Mouse (Mus musculus): ENCODE data around the gene Lyrm1. TPM values are rescaled to one million over a fixed set of nuclear protein-coding genes. Genes with fewer than 3 reads are reported as not detected.

The Lyrm1 gene
- polyA plus RNA-seq, 1 experiment = not detected

DNA sequence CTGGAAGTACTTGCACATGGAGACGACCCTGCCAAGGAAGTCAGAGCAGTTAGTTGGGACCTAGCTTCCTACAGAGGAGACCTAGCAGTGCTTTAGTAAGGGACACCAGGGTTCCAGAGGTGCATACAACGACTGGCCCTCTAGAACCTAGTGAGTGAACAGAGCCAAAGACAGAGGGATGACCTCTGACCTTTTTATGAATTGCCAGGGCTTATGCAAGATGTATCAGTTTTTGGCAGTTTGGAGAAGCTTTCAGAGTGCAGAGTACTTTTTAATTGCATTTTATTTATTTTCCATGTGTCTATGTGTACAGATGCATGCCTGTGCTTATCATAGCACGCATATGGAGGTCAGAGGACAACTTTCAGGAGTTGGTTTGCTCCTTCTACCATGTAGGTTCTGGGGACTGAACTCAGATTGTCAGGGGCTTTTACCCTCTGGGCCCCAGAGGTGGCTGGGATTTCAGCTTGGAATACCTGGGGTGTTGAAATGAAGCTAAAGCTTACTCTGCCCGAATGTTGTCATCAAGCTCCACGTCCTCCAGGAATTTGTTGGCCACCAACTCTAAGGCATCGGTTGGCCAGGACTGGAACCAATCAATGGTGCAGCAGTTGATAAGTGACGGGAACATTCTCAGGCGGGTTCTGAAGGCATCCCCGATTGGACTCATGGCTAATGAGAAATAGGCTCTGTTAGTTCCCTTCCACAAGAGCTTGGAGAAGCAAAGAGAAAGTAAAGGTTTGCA, 70.2 kb downstream of the Lyrm1 start:
- no peak overlapping the region for H3K4me3 ChIP-seq (ENCODE audit: insufficient read depth, low read depth, low read length)
- no peak overlapping the region for H3K27ac ChIP-seq (ENCODE audit: insufficient read depth, low read depth, low read length)
- H3K4me1 ChIP-seq (ENCODE audit: control insufficient read depth, insufficient read depth, low read length) = no peaks in the 10 kb centered on the region
- TF ChIP-seq POLR2A (IDR thresholded peaks at IDR 0.05; ENCODE audit: insufficient read depth, low read depth, low read length) (no peak), CTCF (IDR thresholded peaks at IDR 0.05; ENCODE audit: insufficient read depth, low read depth, low read length) (no peak)
- WGBS = 88% methylated on average over 9 of the region's 9 CpGs

DNA sequence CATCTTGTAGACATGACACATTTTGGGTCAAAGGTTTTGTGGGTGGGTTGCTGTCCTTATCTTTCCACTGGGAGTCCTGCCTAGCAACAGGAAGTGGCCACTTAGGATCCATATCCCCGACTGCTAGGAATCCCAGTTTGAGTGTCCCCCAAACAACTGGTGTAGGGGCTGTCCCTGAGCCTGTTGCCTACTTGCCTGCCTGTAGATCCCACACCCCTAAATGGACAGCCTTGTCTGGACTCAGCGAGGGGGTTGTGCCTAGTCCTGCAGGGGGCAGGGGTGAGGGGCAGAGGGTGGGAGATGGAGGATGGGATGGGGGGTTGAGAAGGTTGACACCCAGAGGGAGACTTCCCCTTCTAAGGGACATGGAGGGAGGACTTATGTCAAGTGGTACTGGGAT, 73.7 kb downstream of the Lyrm1 start:
- Histone ChIP-seq H3K27ac (ENCODE audit: insufficient read depth, low read depth, low read length) (no peak overlapping the region), H3K4me3 (ENCODE audit: insufficient read depth, low read depth, low read length) (no peak overlapping the region), H3K4me1 (ENCODE audit: control insufficient read depth, insufficient read depth, low read length) (no peaks in the 10 kb centered on the region)
- WGBS = 86% methylated on average over 2 of the region's 2 CpGs
- TF ChIP-seq CTCF (IDR thresholded peaks at IDR 0.05; ENCODE audit: insufficient read depth, low read depth, low read length) (no peak), POLR2A (IDR thresholded peaks at IDR 0.05; ENCODE audit: insufficient read depth, low read depth, low read length) (no peak)

DNA sequence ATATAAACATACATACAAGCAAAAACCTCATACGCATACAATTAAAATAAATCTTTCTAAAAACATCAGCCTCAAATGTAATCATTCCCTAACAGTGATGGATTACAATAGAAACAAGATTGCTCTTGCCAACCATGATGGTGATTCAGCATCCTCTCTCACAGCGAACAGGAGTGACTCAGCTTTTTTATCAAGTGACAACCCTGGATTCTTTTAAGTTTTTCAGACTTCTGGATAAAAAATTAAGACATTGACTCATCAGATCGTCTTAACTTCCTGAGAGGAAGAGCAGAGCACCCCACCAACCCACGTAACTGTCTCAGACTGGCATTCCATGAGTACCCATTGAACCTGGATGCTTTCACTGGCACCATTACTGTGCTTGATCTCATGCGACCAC, 78.6 kb downstream of the Lyrm1 start:
- Histone ChIP-seq H3K4me3 (ENCODE audit: insufficient read depth, low read depth, low read length) (no peak overlapping the region), H3K4me1 (ENCODE audit: control insufficient read depth, insufficient read depth, low read length) (no peaks in the 10 kb centered on the region), H3K27ac (ENCODE audit: insufficient read depth, low read depth, low read length) (no peak overlapping the region)
- WGBS = 83% methylated on average over 5 of the region's 5 CpGs
- no peak for TF ChIP-seq CTCF (IDR thresholded peaks at IDR 0.05; ENCODE audit: insufficient read depth, low read depth, low read length)
- no peak for TF ChIP-seq POLR2A (IDR thresholded peaks at IDR 0.05; ENCODE audit: insufficient read depth, low read depth, low read length)

DNA sequence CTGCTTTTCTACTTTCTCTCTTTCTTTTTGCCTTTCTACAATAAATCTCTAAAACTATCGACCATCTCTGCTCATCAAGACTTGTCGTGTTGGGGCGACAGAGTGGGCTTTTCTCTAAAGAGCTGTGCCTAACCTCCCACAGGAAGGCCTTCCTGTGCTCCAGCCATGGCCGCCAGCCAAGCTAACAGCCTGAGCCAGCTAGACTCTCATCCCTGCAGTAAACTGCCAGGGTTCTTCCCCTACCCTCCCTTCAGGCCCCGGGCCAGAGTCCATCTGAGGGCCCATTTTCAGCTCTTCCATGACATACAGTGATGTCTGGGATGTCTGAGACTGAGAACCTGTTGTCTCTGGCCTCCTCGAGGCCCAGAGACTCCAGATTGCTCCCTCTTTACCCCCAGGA, 80.6 kb downstream of the Lyrm1 start:
- no peak overlapping the region for H3K4me3 ChIP-seq (ENCODE audit: insufficient read depth, low read depth, low read length)
- TF ChIP-seq CTCF (IDR thresholded peaks at IDR 0.05; ENCODE audit: insufficient read depth, low read depth, low read length) = no peak
- no peak for TF ChIP-seq POLR2A (IDR thresholded peaks at IDR 0.05; ENCODE audit: insufficient read depth, low read depth, low read length)
- no peak overlapping the region for H3K27ac ChIP-seq (ENCODE audit: insufficient read depth, low read depth, low read length)
- no peaks in the 10 kb centered on the region for H3K4me1 ChIP-seq (ENCODE audit: control insufficient read depth, insufficient read depth, low read length)
- WGBS = 82% methylated on average over 6 of the region's 6 CpGs

DNA sequence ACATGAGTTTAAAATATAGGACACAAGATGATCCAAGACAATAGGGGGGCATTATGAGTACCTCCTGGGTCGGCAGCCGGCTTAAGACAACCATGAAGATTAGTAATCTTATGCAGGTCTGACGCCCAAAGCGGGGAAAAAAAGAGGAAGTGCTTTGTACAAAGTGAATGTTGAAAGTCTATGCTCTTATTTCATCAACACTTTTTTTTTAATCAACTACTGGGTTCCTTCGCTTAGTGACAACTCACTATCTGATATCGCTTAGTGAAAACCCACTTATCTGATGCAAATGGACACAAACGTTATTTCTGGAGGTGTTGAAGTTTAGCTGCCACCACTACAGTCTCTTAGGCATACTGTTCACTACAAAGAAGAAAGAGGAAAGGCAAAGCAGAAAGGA, 81.9 kb downstream of the Lyrm1 start:
- Histone ChIP-seq H3K4me3 (ENCODE audit: insufficient read depth, low read depth, low read length) (no peak overlapping the region), H3K4me1 (ENCODE audit: control insufficient read depth, insufficient read depth, low read length) (no peaks in the 10 kb centered on the region), H3K27ac (ENCODE audit: insufficient read depth, low read depth, low read length) (no peak overlapping the region)
- TF ChIP-seq CTCF (IDR thresholded peaks at IDR 0.05; ENCODE audit: insufficient read depth, low read depth, low read length) = no peak
- no peak for TF ChIP-seq POLR2A (IDR thresholded peaks at IDR 0.05; ENCODE audit: insufficient read depth, low read depth, low read length)
- 89% methylated on average over 7 of the region's 7 CpGs for WGBS

DNA sequence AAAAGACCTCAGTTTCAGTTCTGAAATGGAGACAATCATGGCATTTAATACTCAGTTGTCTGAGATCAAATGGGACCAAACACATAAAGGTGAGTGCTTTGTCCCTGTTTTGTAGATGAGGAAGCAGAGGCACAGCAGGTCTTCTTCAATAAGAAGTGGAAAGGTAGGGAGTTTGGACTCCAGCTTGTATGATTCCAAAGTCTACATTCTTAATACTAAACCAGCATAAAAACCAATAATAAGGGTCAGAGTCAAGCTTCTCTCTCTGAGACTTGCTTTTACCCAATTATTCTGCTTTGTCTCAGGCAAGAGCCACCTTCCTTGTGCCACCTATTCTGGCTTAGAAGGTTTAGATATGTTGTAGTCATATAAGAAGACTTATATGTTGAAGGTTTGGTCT, 82.9 kb downstream of the Lyrm1 start:
- Histone ChIP-seq H3K4me1 (ENCODE audit: control insufficient read depth, insufficient read depth, low read length) (no peaks in the 10 kb centered on the region), H3K4me3 (ENCODE audit: insufficient read depth, low read depth, low read length) (no peak overlapping the region), H3K27ac (ENCODE audit: insufficient read depth, low read depth, low read length) (no peak overlapping the region)
- TF ChIP-seq POLR2A (IDR thresholded peaks at IDR 0.05; ENCODE audit: insufficient read depth, low read depth, low read length) = no peak

DNA sequence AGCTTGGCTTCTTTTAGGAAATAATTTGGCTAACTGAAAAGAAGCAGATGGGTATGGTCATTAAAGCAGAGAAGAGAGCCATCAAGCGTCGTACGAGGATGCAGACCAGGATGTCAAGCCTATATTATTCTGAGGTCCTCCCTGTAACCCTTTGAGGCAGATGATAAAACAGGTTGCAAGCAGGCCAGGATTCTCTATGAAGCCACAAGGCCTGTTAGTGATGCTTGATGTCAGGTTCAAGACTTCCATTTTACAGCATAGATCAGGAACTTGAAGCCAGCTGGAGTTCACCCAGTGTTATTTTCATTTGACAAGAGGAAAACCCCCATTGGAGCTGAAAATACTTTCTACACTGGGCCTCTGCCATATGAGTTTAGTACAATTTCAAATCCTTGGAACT, 84.5 kb downstream of the Lyrm1 start:
- no peak overlapping the region for H3K4me3 ChIP-seq (ENCODE audit: insufficient read depth, low read depth, low read length)
- TF ChIP-seq CTCF (IDR thresholded peaks at IDR 0.05; ENCODE audit: insufficient read depth, low read depth, low read length) (no peak), POLR2A (IDR thresholded peaks at IDR 0.05; ENCODE audit: insufficient read depth, low read depth, low read length) (no peak)
- WGBS = 73% methylated on average over 3 of the region's 3 CpGs
- H3K4me1 ChIP-seq (ENCODE audit: control insufficient read depth, insufficient read depth, low read length) = no peaks in the 10 kb centered on the region
- no peak overlapping the region for H3K27ac ChIP-seq (ENCODE audit: insufficient read depth, low read depth, low read length)

DNA sequence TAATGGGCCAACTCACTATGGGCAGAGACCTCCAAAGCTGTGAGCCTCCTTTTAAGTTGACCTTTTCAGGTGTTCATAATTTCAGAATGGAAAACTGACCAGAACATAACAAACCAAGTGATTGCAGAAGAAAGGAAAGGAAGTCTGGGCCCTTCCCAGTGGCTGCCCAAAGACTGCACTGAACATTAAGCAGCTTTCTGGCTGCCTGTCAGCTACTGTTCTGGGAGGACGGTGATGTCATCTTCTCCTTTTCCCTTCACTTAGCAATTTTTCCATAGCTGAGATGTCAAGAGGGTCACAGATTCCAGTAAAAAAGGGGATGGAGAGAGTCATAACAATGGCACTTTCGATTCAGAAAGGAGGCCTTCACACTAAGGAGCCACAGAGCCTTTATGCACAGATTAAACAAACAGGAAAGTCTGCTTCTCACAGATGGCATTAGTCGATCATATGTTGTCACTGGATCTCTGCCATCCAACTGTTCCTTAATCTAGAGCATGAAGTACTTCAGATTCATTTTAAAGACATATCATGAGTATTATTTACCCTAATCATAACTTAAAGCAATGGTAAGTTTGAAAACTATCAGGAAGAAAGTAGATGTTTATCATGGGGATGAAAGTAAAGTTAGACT, 89.7 kb downstream of the Lyrm1 start:
- Histone ChIP-seq H3K4me1 (ENCODE audit: control insufficient read depth, insufficient read depth, low read length) (no peaks in the 10 kb centered on the region), H3K4me3 (ENCODE audit: insufficient read depth, low read depth, low read length) (no peak overlapping the region), H3K27ac (ENCODE audit: insufficient read depth, low read depth, low read length) (no peak overlapping the region)
- WGBS = 40% methylated on average over 3 of the region's 3 CpGs
- TF ChIP-seq POLR2A (IDR thresholded peaks at IDR 0.05; ENCODE audit: insufficient read depth, low read depth, low read length) (no peak), CTCF (IDR thresholded peaks at IDR 0.05; ENCODE audit: insufficient read depth, low read depth, low read length) (no peak)

DNA sequence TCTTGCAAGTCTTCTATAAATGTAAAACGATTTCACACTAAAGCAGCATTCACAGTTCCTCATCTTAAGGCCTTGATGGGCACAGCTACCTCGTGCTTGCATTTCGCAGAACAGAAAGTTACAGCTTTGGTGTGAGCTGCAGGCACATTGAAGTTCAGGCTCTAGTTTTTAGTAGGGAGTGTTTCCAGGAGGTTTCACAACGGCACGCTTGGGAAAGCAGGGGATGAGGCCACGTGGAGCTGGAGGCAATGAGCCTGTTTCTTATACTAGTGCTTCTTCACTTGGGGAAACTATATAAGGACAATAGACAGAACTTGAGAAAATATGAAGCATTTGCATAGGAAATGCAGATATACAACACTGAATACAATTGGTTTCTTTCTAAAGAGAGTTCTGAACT, 101.4 kb downstream of the Lyrm1 start:
- Histone ChIP-seq H3K4me3 (ENCODE audit: insufficient read depth, low read depth, low read length) (no peak overlapping the region), H3K4me1 (ENCODE audit: control insufficient read depth, insufficient read depth, low read length) (no peaks in the 10 kb centered on the region), H3K27ac (ENCODE audit: insufficient read depth, low read depth, low read length) (no peak overlapping the region)
- WGBS = 77% methylated on average over 6 of the region's 6 CpGs
- TF ChIP-seq POLR2A (IDR thresholded peaks at IDR 0.05; ENCODE audit: insufficient read depth, low read depth, low read length) (no peak), CTCF (IDR thresholded peaks at IDR 0.05; ENCODE audit: insufficient read depth, low read depth, low read length) (no peak)

Other genes starting within 250 kb of the Lyrm1 start
- not detected in 2 replicates for gene Acsm4, start 205.8 kb upstream of the Lyrm1 start, polyA plus RNA-seq (2012; ENCODE audit: insufficient read depth, insufficient read length, low replicate concordance, missing spikeins)
- not detected in 2 replicates for gene Thumpd1, start 175.1 kb upstream of the Lyrm1 start, polyA plus RNA-seq (2012; ENCODE audit: insufficient read depth, insufficient read length, low replicate concordance, missing spikeins)
- gene Acsm3, start 134.9 kb upstream of the Lyrm1 start, polyA plus RNA-seq (2012; ENCODE audit: insufficient read depth, insufficient read length, low replicate concordance, missing spikeins) = not detected in 2 replicates
- gene Rexo5, start 101.9 kb upstream of the Lyrm1 start, polyA plus RNA-seq (2012; ENCODE audit: insufficient read depth, insufficient read length, low replicate concordance, missing spikeins) = not detected in 2 replicates
- gene Eri2, start 101.8 kb upstream of the Lyrm1 start, polyA plus RNA-seq (2012; ENCODE audit: insufficient read depth, insufficient read length, low replicate concordance, missing spikeins) = not detected in 2 replicates
- not detected in 2 replicates for gene Dcun1d3, start 437 bp downstream of the Lyrm1 start, polyA plus RNA-seq (2012; ENCODE audit: insufficient read depth, insufficient read length, low replicate concordance, missing spikeins)
- gene Dnah3, start 199.4 kb downstream of the Lyrm1 start, polyA plus RNA-seq (2012; ENCODE audit: insufficient read depth, insufficient read length, low replicate concordance, missing spikeins) = not detected in 2 replicates
- gene Tmem159, start 206.5 kb downstream of the Lyrm1 start, polyA plus RNA-seq (2012; ENCODE audit: insufficient read depth, insufficient read length, low replicate concordance, missing spikeins) = not detected in 2 replicates
- gene Zp2, start 249.4 kb downstream of the Lyrm1 start, polyA plus RNA-seq (2012; ENCODE audit: insufficient read depth, insufficient read length, low replicate concordance, missing spikeins) = not detected in 2 replicates

All from olfactory bulb, adult 2 months (tissue).